Mouse (Mus musculus): ENCODE results near the gene Oxnad1. TPM values are rescaled to one million over a fixed set of nuclear protein-coding genes. Genes with fewer than 3 reads are reported as not detected.

Gene Oxnad1
- 58.3 TPM for polyA plus RNA-seq (2014; fragmentation: Illumina TruSeq; extraction: RNeasy Lipid Tissue Mini Kit (QIAGEN cat#74804); ENCODE audit: low read depth, low replicate concordance)

DNA sequence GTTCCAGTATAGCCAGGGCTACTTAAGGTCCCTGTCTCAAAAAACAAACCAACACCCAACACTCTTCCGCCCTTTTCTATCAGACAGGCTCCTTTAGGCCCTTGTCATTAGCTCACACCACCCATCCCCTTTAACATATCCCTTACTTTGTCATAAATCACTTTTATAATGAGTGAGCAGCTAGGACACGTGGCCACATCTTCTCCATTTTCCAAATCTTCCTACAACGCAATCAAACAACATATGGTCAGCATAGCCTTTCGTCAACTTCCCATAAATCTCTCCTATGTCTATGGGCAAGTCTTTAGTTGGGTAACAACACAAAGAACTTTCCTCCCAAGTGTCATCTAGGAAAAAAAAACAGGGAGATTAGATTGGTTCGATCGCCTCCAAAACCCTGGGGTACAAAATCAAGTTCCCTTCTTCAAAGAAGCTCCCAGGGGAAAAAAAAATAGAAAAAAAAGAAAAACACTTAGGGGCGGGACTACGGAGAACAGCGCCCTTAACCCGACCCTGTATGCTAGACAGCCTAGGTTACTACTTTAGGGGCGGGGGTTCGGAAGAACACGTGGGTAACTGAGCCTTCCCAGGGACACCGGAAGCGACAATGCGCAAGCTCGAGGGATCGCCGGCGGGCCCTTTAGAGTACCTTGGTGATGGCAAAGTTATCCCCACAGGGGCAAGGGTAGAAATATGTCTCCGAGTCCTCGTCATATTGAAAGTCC, at the start of gene Oxnad1:
TSS of gene Oxnad1 (plus strand) at position 614 of the 725 bp plus-strand sequence.

DNA sequence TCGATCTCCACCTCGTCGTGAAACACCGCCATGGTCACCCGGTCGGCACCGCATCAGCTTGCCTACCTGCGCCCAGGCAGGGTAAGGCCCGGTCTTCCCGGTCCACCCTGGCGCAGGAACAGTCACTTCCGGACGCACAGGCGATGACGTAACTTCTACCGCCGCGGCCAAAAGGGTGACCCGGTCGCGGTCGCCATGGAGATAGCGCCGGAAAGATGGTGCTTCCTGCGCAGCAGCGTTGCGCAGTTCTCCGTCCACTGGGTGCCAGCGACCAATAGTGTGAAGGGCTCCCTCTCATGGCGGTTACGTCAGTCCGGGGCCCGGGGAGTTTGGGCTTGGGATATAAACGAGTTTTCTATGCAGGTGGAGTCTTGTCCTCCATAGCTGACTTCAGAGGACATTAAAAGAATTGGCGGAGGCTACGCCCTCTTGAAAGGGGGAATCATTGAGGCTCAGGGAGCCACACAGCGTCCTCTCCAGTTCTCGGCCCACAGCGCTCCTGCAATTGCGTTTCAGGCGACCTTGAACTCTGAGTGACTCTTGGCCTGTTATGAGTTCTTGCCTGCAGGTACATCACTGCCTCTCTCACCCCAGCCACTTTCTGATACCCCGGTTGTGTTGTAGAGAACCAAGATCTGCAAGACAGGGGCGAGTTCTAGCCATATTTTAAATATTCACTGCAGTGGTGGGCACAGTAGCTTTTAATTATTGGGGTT, 470 bp downstream of the Oxnad1 start, which contains the start of gene Dph3:
TSS of gene Dph3 (minus strand) at position 244 of the 716 bp plus-strand sequence.

DNA sequence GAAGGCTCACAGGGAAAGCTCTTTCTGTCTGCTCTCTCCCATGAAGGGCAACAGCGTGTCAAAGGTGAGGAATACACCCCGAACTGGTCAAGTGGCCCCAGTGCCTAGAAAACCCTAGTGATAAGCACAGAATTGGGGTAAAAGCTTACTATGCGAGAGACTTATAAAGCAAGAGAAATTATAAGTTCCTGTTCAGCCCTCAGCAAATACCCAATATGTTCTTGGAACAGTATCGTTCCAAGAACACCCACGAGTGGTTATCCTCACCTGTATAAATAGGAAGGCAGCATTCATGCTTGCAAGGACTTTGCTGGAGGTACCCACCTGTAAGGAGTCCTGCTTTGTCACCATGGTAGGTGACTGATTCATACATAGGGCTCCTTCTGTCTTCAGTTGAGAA, 56.5 kb downstream of the Oxnad1 start, which contains the start of gene Msmb:
TSS of gene Msmb (plus strand) at position 301 of the 400 bp plus-strand sequence.

Other genes with a start within 250 kb of the Oxnad1 start
- 5.3 TPM for gene Galnt15, start 56.4 kb upstream of the Oxnad1 start, polyA plus RNA-seq (2014; fragmentation: Illumina TruSeq; extraction: RNeasy Lipid Tissue Mini Kit (QIAGEN cat#74804); ENCODE audit: low read depth, low replicate concordance)
- gene Dph3, start 355 bp downstream of the Oxnad1 start, polyA plus RNA-seq (2014; fragmentation: Illumina TruSeq; extraction: RNeasy Lipid Tissue Mini Kit (QIAGEN cat#74804); ENCODE audit: low read depth, low replicate concordance) = 51.0 TPM
- gene Msmb, start 56.6 kb downstream of the Oxnad1 start, polyA plus RNA-seq (2014; fragmentation: Illumina TruSeq; extraction: RNeasy Lipid Tissue Mini Kit (QIAGEN cat#74804); ENCODE audit: low read depth, low replicate concordance) = not detected
- gene Ncoa4, start 74.5 kb downstream of the Oxnad1 start, polyA plus RNA-seq (2014; fragmentation: Illumina TruSeq; extraction: RNeasy Lipid Tissue Mini Kit (QIAGEN cat#74804); ENCODE audit: low read depth, low replicate concordance) = 228 TPM
- gene Timm23, start 116.5 kb downstream of the Oxnad1 start, polyA plus RNA-seq (2014; fragmentation: Illumina TruSeq; extraction: RNeasy Lipid Tissue Mini Kit (QIAGEN cat#74804); ENCODE audit: low read depth, low replicate concordance) = 92.7 TPM
- 49.2 TPM for gene Parg, start 116.6 kb downstream of the Oxnad1 start, polyA plus RNA-seq (2014; fragmentation: Illumina TruSeq; extraction: RNeasy Lipid Tissue Mini Kit (QIAGEN cat#74804); ENCODE audit: low read depth, low replicate concordance)
- 0.09 TPM for gene Ogdhl, start 236.6 kb downstream of the Oxnad1 start, polyA plus RNA-seq (2014; fragmentation: Illumina TruSeq; extraction: RNeasy Lipid Tissue Mini Kit (QIAGEN cat#74804); ENCODE audit: low read depth, low replicate concordance)

All from sigmoid colon, adult 10 weeks (tissue).